Mouse (Mus musculus) cortical plate, adult 2 months (tissue): ENCODE data around the gene Alas2. TPM values are rescaled to one million over a fixed set of nuclear protein-coding genes. Genes with fewer than 3 reads are reported as not detected.

ENCODE experiments used
- H3K27ac ChIP-seq: fragments of 200-500 bp; 2 replicates; pipeline ENCODE4 v1.5.1; 2012; ENCODE audit warnings: low read length, control low read depth, inconsistent platforms; ENCODE audit not compliant: insufficient read depth
- H3K4me1 ChIP-seq: fragments of 200-500 bp; 2 replicates; pipeline ENCODE4 v1.6.1; 2011; ENCODE audit warnings: low read length; ENCODE audit not compliant: control insufficient read depth, insufficient read depth
- H3K4me3 ChIP-seq: fragments of 200-500 bp; 2 replicates; pipeline ENCODE4 v1.5.1; 2011; ENCODE audit warnings: mild to moderate bottlenecking, low read length, control low read depth; ENCODE audit not compliant: insufficient read depth
- CTCF ChIP-seq: fragments of 200-500 bp; IDR thresholded peaks from 2 replicates; pipeline ENCODE4 v1.5.1; 2011; ENCODE audit warnings: mild to moderate bottlenecking, control low read depth, low read length; ENCODE audit not compliant: insufficient read depth; ENCODE audit errors: extremely low read depth
- POLR2A ChIP-seq: fragments of 200-500 bp; IDR thresholded peaks from 2 replicates; pipeline ENCODE4 v1.6.1; 2011; ENCODE audit warnings: mild to moderate bottlenecking, low read length, control low read depth; ENCODE audit not compliant: insufficient read depth; ENCODE audit errors: extremely low read depth
- polyA plus RNA-seq: library from polyadenylated mRNA; depleted of rRNA; stranded (reverse); fragments of >200 nt; gene quantifications from 2 replicates; pipeline ENCODE4 v1.2.3, GENCODE M21; 2012

The Alas2 gene
- polyA plus RNA-seq, 1 experiment: 2.8 TPM

DNA sequence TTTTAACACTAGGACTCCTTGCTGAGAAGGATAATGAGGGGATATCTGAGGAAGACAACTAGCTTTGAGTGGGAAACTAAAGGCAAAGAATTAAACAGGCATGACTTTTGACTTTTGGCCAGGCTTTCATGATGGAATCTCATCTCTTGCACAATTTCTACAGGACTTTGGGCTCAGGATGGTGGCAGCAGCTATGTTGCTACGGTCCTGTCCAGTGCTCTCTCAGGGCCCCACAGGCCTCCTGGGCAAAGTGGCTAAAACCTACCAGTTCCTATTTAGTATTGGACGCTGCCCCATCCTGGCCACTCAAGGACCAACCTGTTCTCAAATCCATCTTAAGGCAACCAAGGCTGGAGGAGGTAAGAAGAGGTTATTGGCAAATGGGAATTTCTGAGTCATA lies 4.8 kb downstream of the Alas2 start:
- no peak for TF ChIP-seq CTCF
- TF ChIP-seq POLR2A: no peak
- H3K4me1 ChIP-seq: no peaks in the 10 kb centered on the region
- H3K27ac ChIP-seq: no peak overlapping the region
- no peak overlapping the region for H3K4me3 ChIP-seq

DNA sequence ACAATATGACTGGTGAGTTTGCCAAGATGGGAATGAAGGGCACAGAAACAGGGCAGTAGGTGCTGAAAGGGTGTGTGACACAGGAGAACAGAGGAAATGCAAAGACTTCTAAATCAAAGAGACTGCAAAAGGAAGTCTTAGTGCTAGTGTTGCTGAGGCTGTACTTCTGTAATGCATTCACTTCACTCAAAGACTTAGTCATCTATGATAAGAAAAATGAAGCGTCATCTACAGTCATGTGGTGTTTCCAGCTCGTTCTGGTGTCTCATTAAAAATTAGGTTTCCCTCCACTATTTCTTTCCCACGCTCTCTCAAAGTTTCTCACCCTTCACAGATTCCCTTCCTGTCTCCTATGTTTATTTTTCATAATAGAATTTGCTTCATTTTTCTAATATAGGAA lies 6.9 kb downstream of the Alas2 start:
- TF ChIP-seq CTCF (no peak), POLR2A (no peak)
- H3K4me1 ChIP-seq: no peaks in the 10 kb centered on the region
- H3K27ac ChIP-seq: no peak overlapping the region
- H3K4me3 ChIP-seq: no peak overlapping the region

DNA sequence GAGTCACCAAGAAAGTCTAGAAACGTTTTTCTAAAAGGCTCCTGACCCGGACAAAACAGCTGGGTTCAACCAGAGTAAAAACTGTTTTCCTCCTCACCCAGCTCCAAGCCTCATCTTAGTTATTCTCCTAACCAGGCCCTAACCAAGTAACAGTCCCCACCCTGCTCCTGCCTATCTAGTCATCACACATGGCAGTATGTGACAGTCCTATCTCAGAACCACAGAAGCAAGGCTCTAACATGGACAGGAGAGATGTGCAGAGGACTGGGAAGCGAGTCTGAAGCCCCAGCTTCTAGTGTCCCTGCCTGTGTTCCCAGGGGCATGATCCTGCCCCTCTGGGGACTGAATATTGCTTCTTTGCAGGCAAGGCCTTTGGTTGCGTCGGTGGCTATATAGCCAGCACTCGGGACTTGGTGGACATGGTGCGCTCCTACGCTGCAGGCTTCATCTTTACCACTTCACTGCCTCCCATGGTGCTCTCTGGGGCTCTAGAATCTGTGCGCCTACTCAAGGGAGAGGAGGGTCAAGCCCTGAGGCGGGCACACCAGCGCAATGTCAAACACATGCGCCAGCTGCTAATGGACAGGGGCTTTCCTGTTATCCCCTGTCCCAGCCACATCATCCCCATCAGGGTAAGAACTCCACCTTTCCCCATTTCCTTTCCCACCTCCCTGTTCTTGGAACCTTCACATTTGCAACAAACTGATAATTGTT lies 17.6 kb downstream of the Alas2 start:
- no peak for TF ChIP-seq CTCF
- no peak for TF ChIP-seq POLR2A
- Histone ChIP-seq H3K27ac (no peak overlapping the region), H3K4me1 (no peaks in the 10 kb centered on the region), H3K4me3 (no peak overlapping the region)

DNA sequence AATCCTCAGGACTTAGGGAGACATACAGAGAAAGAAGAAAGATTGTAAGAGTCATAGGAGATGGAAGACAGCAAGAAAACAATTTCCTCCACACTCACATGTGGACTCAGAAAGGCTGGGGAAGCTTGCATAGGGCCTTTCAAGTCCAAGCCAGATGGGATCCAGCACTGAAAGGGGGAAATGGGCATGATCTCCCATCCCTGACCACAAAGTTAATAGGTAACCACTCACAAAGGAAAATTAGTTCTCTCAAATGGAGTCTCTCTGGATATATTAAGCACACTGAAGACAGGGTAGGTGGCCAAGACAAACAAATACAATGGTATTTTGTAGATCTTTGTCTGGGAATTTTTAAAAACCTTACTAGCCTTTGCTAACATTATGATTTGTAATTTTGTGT lies 34.7 kb downstream of the Alas2 start:
- H3K27ac ChIP-seq: no peak overlapping the region
- TF ChIP-seq POLR2A (no peak), CTCF (no peak)
- H3K4me3 ChIP-seq: no peak overlapping the region
- H3K4me1 ChIP-seq: no peaks in the 10 kb centered on the region

DNA sequence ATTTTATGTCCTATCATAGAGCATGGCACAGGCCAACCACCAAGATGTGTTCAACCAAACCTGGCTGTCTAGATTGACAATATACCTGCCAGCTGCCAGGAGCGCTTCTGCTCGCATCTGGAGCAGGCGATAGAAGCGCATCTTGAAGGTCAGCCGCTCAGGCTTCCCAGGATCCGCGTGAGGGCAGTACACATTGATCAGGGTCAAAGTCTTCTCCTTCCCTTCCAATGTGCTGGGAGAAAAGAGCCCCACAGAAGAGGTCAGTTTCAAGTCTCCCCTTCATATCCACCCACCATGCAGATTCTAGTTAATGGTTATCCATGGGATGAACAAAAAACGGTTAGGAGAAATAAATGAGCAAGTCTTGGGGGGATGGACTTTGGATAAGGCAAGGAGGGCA lies 37.9 kb downstream of the Alas2 start:
- H3K4me1 ChIP-seq: no peaks in the 10 kb centered on the region
- H3K27ac ChIP-seq: no peak overlapping the region
- H3K4me3 ChIP-seq: no peak overlapping the region
- TF ChIP-seq POLR2A (no peak), CTCF (no peak)

DNA sequence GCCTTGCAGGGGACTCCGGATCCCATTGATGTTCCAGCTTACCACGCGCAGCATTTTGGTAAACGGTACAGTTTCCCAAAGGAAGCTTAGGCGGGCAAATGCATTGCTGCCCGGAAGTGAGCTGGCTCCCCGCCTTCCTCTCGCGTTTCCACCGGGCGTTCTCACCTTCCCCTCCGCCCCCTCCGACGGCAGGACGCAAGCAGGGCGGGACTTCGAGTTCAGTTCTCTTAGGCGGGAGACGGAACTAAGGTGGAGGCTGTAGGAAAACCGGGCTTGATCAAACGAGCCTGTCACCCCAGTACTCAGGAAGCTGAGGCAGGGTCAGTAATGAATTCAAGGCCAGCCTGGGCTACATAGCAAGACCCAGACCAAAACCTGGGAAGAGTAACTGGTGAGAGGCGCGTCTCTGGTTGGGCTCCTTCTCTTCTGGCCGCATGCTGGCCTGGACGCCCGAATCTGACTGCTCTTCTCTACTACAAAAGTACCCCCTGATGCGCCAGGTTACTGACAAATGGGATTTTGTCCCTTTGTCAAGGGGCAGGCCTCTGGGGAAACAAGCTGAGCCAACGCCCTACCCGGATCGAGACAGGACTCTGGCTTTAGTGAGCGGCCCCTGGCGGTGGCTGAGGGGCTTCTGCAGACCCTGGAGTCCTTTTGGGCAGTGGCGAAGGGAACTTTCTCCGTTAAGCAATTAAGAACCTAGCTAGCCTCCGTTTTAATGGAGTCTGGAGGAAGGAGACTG lies 41.0 kb downstream of the Alas2 start, which contains the start of gene Pfkfb1:
TSS of gene Pfkfb1 (plus strand) at position 207 of the 742 bp plus-strand sequence.
- H3K4me1 ChIP-seq: no peaks in the 10 kb centered on the region
- TF ChIP-seq POLR2A (peak; percentile 54), CTCF (no peak)
- H3K4me3 ChIP-seq: peak within 1 kb of the TSS; percentile 79
- no peak within 1 kb of the TSS for H3K27ac ChIP-seq

DNA sequence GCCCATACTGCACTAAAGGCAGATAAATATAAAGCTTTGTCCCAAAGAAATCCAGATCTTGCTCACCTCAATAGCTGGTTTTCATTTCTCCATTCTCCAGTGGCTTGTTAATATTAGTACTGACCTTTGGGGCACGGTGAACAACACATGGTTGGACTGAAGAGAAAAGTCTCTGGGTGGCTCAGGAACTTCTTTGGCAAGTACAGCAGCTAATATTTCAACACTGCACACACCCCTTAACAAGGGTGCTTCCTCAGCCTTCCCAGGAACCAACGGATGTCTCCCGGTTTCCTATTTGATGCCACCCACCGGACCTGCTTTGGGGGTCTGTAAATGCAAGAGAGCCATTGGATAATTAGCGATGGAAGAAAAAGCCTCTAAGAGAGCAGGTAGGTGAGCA lies 42.5 kb downstream of the Alas2 start, which contains the start of gene Apex2:
TSS of gene Apex2 (minus strand) at position 173 of the 400 bp plus-strand sequence.
- H3K27ac ChIP-seq: no peak within 1 kb of the TSS
- no peaks in the 10 kb centered on the region for H3K4me1 ChIP-seq
- no peak within 1 kb of the TSS for H3K4me3 ChIP-seq
- TF ChIP-seq CTCF (no peak), POLR2A (no peak)

DNA sequence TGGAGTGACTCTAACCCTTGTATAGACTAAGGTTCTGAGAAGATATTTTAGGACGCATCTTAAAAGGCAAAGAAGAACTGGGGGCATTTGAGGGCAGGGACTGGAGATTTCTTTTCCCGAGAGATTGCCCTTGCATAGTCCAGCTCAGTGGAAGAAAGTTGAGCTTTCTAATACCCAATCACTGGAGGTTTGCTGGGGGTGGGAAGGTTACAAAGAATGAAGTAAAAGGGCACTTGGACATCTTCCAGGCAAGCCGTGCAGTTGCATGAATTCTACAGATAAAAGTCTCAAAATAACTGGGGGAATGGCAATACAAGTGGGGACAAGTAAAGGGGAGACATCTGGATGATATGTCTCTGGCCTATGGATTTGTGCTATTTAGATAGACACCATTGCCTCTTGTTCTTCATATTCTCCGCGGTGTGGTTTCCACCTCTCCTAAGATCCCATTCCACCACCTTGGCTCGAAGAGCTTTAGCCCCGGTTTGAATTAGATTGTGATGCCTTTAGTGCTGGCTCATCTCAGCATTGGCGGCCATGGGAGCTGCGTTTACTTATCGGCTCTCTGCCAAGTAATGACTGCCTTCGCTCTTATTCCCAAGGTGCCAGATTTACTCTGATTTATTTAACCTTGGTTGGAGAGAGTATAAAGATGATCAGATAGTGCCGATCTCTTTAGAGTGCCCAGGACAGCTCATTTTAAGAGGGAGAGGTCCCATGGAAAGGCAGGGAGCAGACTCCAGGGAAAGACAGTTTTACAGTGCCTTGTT lies 46.3 kb downstream of the Alas2 start:
- no peak for TF ChIP-seq POLR2A
- no peak for TF ChIP-seq CTCF
- H3K4me1 ChIP-seq: no peaks in the 10 kb centered on the region

DNA sequence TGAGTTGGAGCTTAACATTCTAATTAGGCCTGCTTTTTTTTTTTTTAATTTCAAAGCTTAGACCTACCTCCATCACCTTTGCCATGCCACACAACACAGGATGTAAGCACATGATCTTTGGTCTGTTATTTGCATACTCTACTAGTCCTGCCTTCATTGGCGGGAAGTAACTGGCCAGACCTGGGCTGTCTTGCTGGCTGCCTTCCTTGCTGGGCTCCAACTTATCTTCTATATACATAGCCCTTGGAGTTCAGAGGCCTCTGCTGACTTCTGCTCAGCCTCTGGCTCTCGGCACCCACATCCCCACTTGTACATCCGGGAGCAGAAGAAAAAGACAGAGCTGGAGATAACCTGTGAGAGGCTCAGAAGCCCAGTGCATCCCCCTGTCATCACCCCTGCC lies 47.0 kb downstream of the Alas2 start:
- H3K27ac ChIP-seq: no peak overlapping the region
- no peak overlapping the region for H3K4me3 ChIP-seq
- no peaks in the 10 kb centered on the region for H3K4me1 ChIP-seq
- TF ChIP-seq CTCF (no peak), POLR2A (no peak)

More for the DNA sequence above, 46.3 kb downstream of the Alas2 start:
- Histone ChIP-seq H3K4me3 (no peak overlapping the region), H3K27ac (no peak overlapping the region)
